Mouse (Mus musculus): Measurements from ENCODE around the gene Btbd9. TPM values are rescaled to one million over a fixed set of nuclear protein-coding genes. Genes with fewer than 3 reads are reported as not detected.

Gene Btbd9
- polyA plus RNA-seq, 1 experiment from 2014 or later = 56.0 TPM

GRCm38 (mm10) chr17:30181554-30181953 is 394.7 kb downstream of the Btbd9 start:
- Histone ChIP-seq H3K9me3 (no peaks in the 10 kb centered on the region), H3K9ac (no peak overlapping the region), H3K4me1 (no peaks in the 10 kb centered on the region), H3K36me3 (no peaks in the 10 kb centered on the region), H3K27me3 (replicated peaks) (no peaks in the 10 kb centered on the region), H3K4me3 (replicated peaks) (no peak overlapping the region), H3K4me2 (no peak overlapping the region), H3K27ac (no peak overlapping the region)
- 69% methylated on average over 4 of the region's 4 CpGs for WGBS
- no peak for ATAC-seq (ENCODE audit: insufficient read depth, low FRiP score, low read depth)

DNA sequence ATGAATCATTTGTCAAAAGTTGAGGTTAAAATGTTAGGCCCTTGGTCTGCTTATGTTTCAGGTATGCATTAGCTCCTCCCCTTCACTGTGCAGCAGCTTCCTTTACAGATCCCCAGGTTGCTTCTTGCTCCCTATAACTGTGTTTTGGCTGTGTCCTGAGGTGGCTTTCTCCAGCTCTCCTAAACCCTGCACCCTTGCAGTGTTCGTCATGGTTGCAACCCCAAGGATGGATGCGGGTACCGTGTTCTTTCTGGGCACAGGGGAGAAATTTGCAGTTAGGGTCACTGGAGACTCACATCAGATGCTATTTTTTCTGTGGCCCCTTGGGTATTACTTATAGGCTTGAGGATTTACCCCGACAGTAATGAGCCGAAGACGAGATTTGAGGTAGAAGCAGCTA is 396.1 kb downstream of the Btbd9 start:
- H3K4me3 ChIP-seq (replicated peaks) = no peak overlapping the region
- H3K27ac ChIP-seq = no peak overlapping the region
- 89% methylated on average over 6 of the region's 6 CpGs for WGBS
- no peak for ATAC-seq (ENCODE audit: insufficient read depth, low FRiP score, low read depth)
- H3K9me3 ChIP-seq = no peaks in the 10 kb centered on the region
- H3K4me2 ChIP-seq = no peak overlapping the region
- H3K27me3 ChIP-seq (replicated peaks) = no peaks in the 10 kb centered on the region
- no peaks in the 10 kb centered on the region for H3K4me1 ChIP-seq
- H3K9ac ChIP-seq = no peak overlapping the region
- no peaks in the 10 kb centered on the region for H3K36me3 ChIP-seq

GRCm38 (mm10) chr17:30178402-30178801 is 397.9 kb downstream of the Btbd9 start:
- no peak overlapping the region for H3K4me3 ChIP-seq (replicated peaks)
- WGBS = 89% methylated on average over 1 of the region's 1 CpGs
- H3K4me2 ChIP-seq = no peak overlapping the region
- no peak overlapping the region for H3K27ac ChIP-seq
- no peaks in the 10 kb centered on the region for H3K9me3 ChIP-seq
- H3K9ac ChIP-seq = no peak overlapping the region
- H3K4me1 ChIP-seq = no peaks in the 10 kb centered on the region
- H3K36me3 ChIP-seq = no peaks in the 10 kb centered on the region
- no peak for ATAC-seq (ENCODE audit: insufficient read depth, low FRiP score, low read depth)
- H3K27me3 ChIP-seq (replicated peaks) = no peaks in the 10 kb centered on the region

GRCm38 (mm10) chr17:30177435-30177834 is 398.9 kb downstream of the Btbd9 start:
- H3K4me2 ChIP-seq = no peak overlapping the region
- no peak overlapping the region for H3K4me3 ChIP-seq (replicated peaks)
- H3K4me1 ChIP-seq = no peaks in the 10 kb centered on the region
- no peaks in the 10 kb centered on the region for H3K27me3 ChIP-seq (replicated peaks)
- ATAC-seq (ENCODE audit: insufficient read depth, low FRiP score, low read depth) = no peak
- H3K27ac ChIP-seq = no peak overlapping the region
- no peaks in the 10 kb centered on the region for H3K36me3 ChIP-seq
- H3K9ac ChIP-seq = no peak overlapping the region
- H3K9me3 ChIP-seq = no peaks in the 10 kb centered on the region
- 85% methylated on average over 4 of the region's 4 CpGs for WGBS

Other genes starting within 250 kb of the Btbd9 start
- 0.89 and 1.0 TPM in 2 replicates for gene Dnah8, start 47.9 kb upstream of the Btbd9 start, polyA plus RNA-seq (2015; fragmentation: Nextera tagmentation; extraction: Ambion mirVana)
- 216 and 221 TPM in 2 replicates for gene Glo1, start 50.4 kb upstream of the Btbd9 start, polyA plus RNA-seq (2015; fragmentation: Nextera tagmentation; extraction: Ambion mirVana)